ENCODE assay signal across 29 mouse cellular contexts in genomic region chr4:58728641-58729040, GRCm38 (mm10). TPM values are rescaled to one million over a fixed set of nuclear protein-coding genes. Genes with fewer than 3 reads are reported as not detected.
DNase-seq lines count a peak whose midpoint lies in the region; ATAC-seq lines count a peak whose summit lies in the region.
"Had no signal": no experiment of that assay in that cellular context is flagged by ENCODE, and none has a peak within 500 bp of the region (broad histone marks: within the 10 kb centered on the region; RNA-seq: fewer than 3 reads in every experiment).

No protein-coding gene starts in this region.

- H3K4me3 ChIP-seq in heart, embryonic 10.5 days, result no peak overlapping the region
- no peak overlapping the region for H3K4me3 ChIP-seq in neural tube, embryonic 15.5 days (replicated peaks)
- no peak overlapping the region for H3K4me3 ChIP-seq in forebrain, embryonic 11.5 days (ENCODE audit: low read depth, low read length)
- H3K4me3 ChIP-seq: embryonic facial prominence, embryonic 12.5 days; embryonic facial prominence, embryonic 15.5 days; forebrain, embryonic 12.5 days; forebrain, embryonic 15.5 days; hindbrain, embryonic 10.5 days; hindbrain, embryonic 13.5 days had no signal

- H3K36me3 ChIP-seq in heart, embryonic 10.5 days, result no peaks in the 10 kb centered on the region
- H3K36me3 ChIP-seq in neural tube, embryonic 15.5 days, result no peaks in the 10 kb centered on the region
- no peaks in the 10 kb centered on the region for H3K36me3 ChIP-seq in forebrain, embryonic 11.5 days (ENCODE audit: control insufficient read depth, insufficient read depth, low read length)
- H3K36me3 ChIP-seq: embryonic facial prominence, embryonic 12.5 days; embryonic facial prominence, embryonic 15.5 days; forebrain, embryonic 12.5 days; forebrain, embryonic 15.5 days; hindbrain, embryonic 10.5 days; hindbrain, embryonic 13.5 days had no signal

- no peak overlapping the region for H3K27ac ChIP-seq in heart, embryonic 10.5 days
- no peak overlapping the region for H3K27ac ChIP-seq in neural tube, embryonic 15.5 days (replicated peaks)
- no peak overlapping the region for H3K27ac ChIP-seq in forebrain, embryonic 11.5 days (ENCODE audit: low read depth, low read length)
- H3K27ac ChIP-seq: embryonic facial prominence, embryonic 12.5 days; embryonic facial prominence, embryonic 15.5 days; forebrain, embryonic 12.5 days; forebrain, embryonic 15.5 days; hindbrain, embryonic 10.5 days; hindbrain, embryonic 13.5 days had no signal

- WGBS in heart, embryonic 10.5 days, result 70% methylated on average over 1 of the region's 1 CpGs
- 27% methylated on average over 1 of the region's 1 CpGs for WGBS in neural tube, embryonic 15.5 days
- no CpG with 5 or more reads among the region's 1 CpGs for WGBS in forebrain, embryonic 11.5 days

- H3K4me2 ChIP-seq in neural tube, embryonic 15.5 days, result no peak overlapping the region
- no peak overlapping the region for H3K4me2 ChIP-seq in forebrain, embryonic 11.5 days (ENCODE audit: low read depth, low read length, severe bottlenecking)
- H3K4me2 ChIP-seq: embryonic facial prominence, embryonic 12.5 days; embryonic facial prominence, embryonic 15.5 days; forebrain, embryonic 12.5 days; forebrain, embryonic 15.5 days; heart, embryonic 11.5 days; hindbrain, embryonic 13.5 days had no signal

- no peaks in the 10 kb centered on the region for H3K4me1 ChIP-seq in heart, embryonic 10.5 days
- H3K4me1 ChIP-seq in neural tube, embryonic 15.5 days, result peaks cover 6% of the 10 kb centered on the region; the same call in 1 of the 2 replicates
- no peaks in the 10 kb centered on the region for H3K4me1 ChIP-seq in forebrain, embryonic 11.5 days (replicated peaks; ENCODE audit: control insufficient read depth, insufficient read depth, low read length)

- no peaks in the 10 kb centered on the region for H3K27me3 ChIP-seq in heart, embryonic 10.5 days (ENCODE audit: insufficient read depth, poor library complexity, severe bottlenecking)
- no peaks in the 10 kb centered on the region for H3K27me3 ChIP-seq in neural tube, embryonic 15.5 days (replicated peaks)
- H3K27me3 ChIP-seq in forebrain, embryonic 11.5 days (ENCODE audit: control insufficient read depth, insufficient read depth, low read length), result no peaks in the 10 kb centered on the region
- H3K27me3 ChIP-seq: CH12.LX; embryonic facial prominence, embryonic 12.5 days; embryonic facial prominence, embryonic 15.5 days; forebrain, embryonic 12.5 days; forebrain, embryonic 15.5 days; hindbrain, embryonic 13.5 days had no signal

- DNase-seq in heart, embryonic 10.5 days (ENCODE audit: low spot score), result peak; percentile 25
- no peak for DNase-seq in heart, adult 18-20 months
- peak; percentile 11 for DNase-seq in neural tube, embryonic 10.5 days (ENCODE audit: extremely low spot score, low spot score)
- no peak for DNase-seq in spleen, postnatal 4 days (ENCODE audit: low spot score in 2 of 2)
- no peak for DNase-seq in forebrain, embryonic 11.5 days (ENCODE audit: low spot score)
- DNase-seq: adrenal gland, adult 8-10 months; adrenal gland, postnatal 25 days; B cell, adult 2 months; cerebellum, adult 11-12 months; cerebellum, adult 8-10 months; cerebellum, postnatal 10 days; cerebellum, postnatal 36 days; gastrocnemius, postnatal 10 days; gastrocnemius, postnatal 36 days had no signal

- no peaks in the 10 kb centered on the region for H3K9me3 ChIP-seq in heart, embryonic 10.5 days
- no peaks in the 10 kb centered on the region for H3K9me3 ChIP-seq in neural tube, embryonic 15.5 days (replicated peaks)
- no peaks in the 10 kb centered on the region for H3K9me3 ChIP-seq in forebrain, embryonic 11.5 days (ENCODE audit: control insufficient read depth, low read length)
- H3K9me3 ChIP-seq: embryonic facial prominence, embryonic 12.5 days; embryonic facial prominence, embryonic 15.5 days; forebrain, embryonic 12.5 days; forebrain, embryonic 15.5 days; hindbrain, embryonic 10.5 days; hindbrain, embryonic 13.5 days had no signal

- no peak overlapping the region for H3K9ac ChIP-seq in neural tube, embryonic 15.5 days (replicated peaks)
- no peak overlapping the region for H3K9ac ChIP-seq in forebrain, embryonic 11.5 days (ENCODE audit: low read length)
- H3K9ac ChIP-seq: embryonic facial prominence, embryonic 12.5 days; embryonic facial prominence, embryonic 15.5 days; forebrain, embryonic 12.5 days; forebrain, embryonic 15.5 days; hindbrain, embryonic 13.5 days had no signal

- ATAC-seq in neural tube, embryonic 15.5 days (ENCODE audit: low FRiP score), result no peak
- ATAC-seq in hematopoietic stem cell, adult 5-6 weeks (replicated peaks in 1 of 2; ENCODE audit: insufficient read depth in 1 of 2, low FRiP score in 2 of 2, low TSS enrichment in 1 of 2, low read depth in 1 of 2, poor library complexity in 2 of 2, severe bottlenecking in 2 of 2), result 0 out of 4 replicates have a peak, but pooled peaks have one; percentile 21 to 32
- no peak for ATAC-seq in forebrain, embryonic 11.5 days (replicated peaks; ENCODE audit: low FRiP score)
- ATAC-seq: activated CD4-positive, CD25-positive, alpha-beta regulatory T cell, adult 4 months; forebrain, embryonic 15.5 days; hindbrain, embryonic 16.5 days; intestine, postnatal 0 days had no signal

RNA-seq across cellular contexts. Expression of gene Olfr267, which starts 58.9 kb away (rescaled TPM):
- polyA plus RNA-seq in heart, embryonic 10.5 days (2016; fragmentation: Nextera tagmentation; extraction: Ambion mirVana), result 0.07 TPM in 1 of 2 replicates, not detected in the other
- total RNA-seq in heart, adult 18-20 months (2021), result not detected
- not detected in 2 replicates for polyA plus RNA-seq in neural tube, embryonic 15.5 days (2015; fragmentation: Nextera tagmentation; extraction: Ambion mirVana)
- 1.1 TPM in 1 of 2 replicates, not detected in the other for total RNA-seq in hematopoietic stem cell, adult 5-6 weeks (2017)
- 0.11 TPM in 1 of 2 replicates, not detected in the other for polyA plus RNA-seq in forebrain, embryonic 11.5 days (2014; fragmentation: Nextera tagmentation; extraction: Ambion mirVana)
- total RNA-seq: CH12.LX; gastrocnemius, postnatal 36 days; MEL had no signal
- polyA plus RNA-seq: embryonic facial prominence, embryonic 12.5 days; embryonic facial prominence, embryonic 15.5 days; forebrain, embryonic 12.5 days; heart, embryonic 14.5 days; hindbrain, embryonic 10.5 days; hindbrain, embryonic 13.5 days; hindbrain, embryonic 16.5 days had no signal

Comparison
In these comparisons a context has a peak if more than half of its experiments do, and no peak if none do; other contexts are left out.
1. DNase-seq: peak in heart, embryonic 10.5 days (single experiment) and neural tube, embryonic 10.5 days (single experiment); none in heart, adult 18-20 months (0 of 2), spleen, postnatal 4 days (0 of 2) and forebrain, embryonic 11.5 days (single experiment).
2. ATAC-seq: peak in hematopoietic stem cell, adult 5-6 weeks (2 of 2); none in neural tube, embryonic 15.5 days (single experiment) and forebrain, embryonic 11.5 days (single experiment).